Mouse (Mus musculus): ENCODE measurements around the gene Osgepl1.

GRCm38 (mm10) chr1:53291197-53291596 lies 22.2 kb upstream of the Osgepl1 start:
- TF ChIP-seq POLR2A (IDR thresholded peaks at IDR 0.05; ENCODE audit: extremely low read depth, insufficient read depth, low read length) (no peak), CTCF (IDR thresholded peaks at IDR 0.05; ENCODE audit: low read depth, low read length) (no peak)
